Mouse (Mus musculus): Measurements from ENCODE around the gene Trpm8. TPM values are rescaled to one million over a fixed set of nuclear protein-coding genes. Genes with fewer than 3 reads are reported as not detected.

Trpm8 gene
- polyA plus RNA-seq, 1 experiment from 2014 or later: not detected

GRCm38 (mm10) chr1:88235046-88235893 is 42.2 kb upstream of the Trpm8 start:
- peaks cover 93% of the 10 kb centered on the region for H3K9me3 ChIP-seq (replicated peaks)
- H3K36me3 ChIP-seq: no peaks in the 10 kb centered on the region
- peak; percentile 13; the same call in 1 of the 2 replicates for ATAC-seq
- no peak overlapping the region for H3K27ac ChIP-seq
- H3K27me3 ChIP-seq (replicated peaks): no peaks in the 10 kb centered on the region
- H3K9ac ChIP-seq: no peak overlapping the region
- H3K4me1 ChIP-seq: no peaks in the 10 kb centered on the region
- H3K4me3 ChIP-seq: no peak overlapping the region
- H3K4me2 ChIP-seq: no peak overlapping the region
- 47% methylated on average over 11 of the region's 11 CpGs for WGBS (ENCODE audit: insufficient replicate concordance)

- Histone ChIP-seq H3K27ac (no peak overlapping the region), H3K4me2 (no peak overlapping the region), H3K9me3 (replicated peaks) (peaks cover 93% of the 10 kb centered on the region), H3K9ac (no peak overlapping the region), H3K27me3 (replicated peaks) (no peaks in the 10 kb centered on the region), H3K36me3 (no peaks in the 10 kb centered on the region), H3K4me1 (no peaks in the 10 kb centered on the region), H3K4me3 (no peak overlapping the region)
- no peak for ATAC-seq
- WGBS (ENCODE audit: insufficient replicate concordance): 42% methylated on average over 4 of the region's 4 CpGs
Observed at GRCm38 (mm10) chr1:88235894-88236415, 41.5 kb upstream of the Trpm8 start.

GRCm38 (mm10) chr1:88237311-88237710 is 40.1 kb upstream of the Trpm8 start:
- H3K4me3 ChIP-seq: no peak overlapping the region
- peaks cover 88% of the 10 kb centered on the region for H3K9me3 ChIP-seq (replicated peaks)
- WGBS (ENCODE audit: insufficient replicate concordance): 63% methylated on average over 5 of the region's 5 CpGs
- no peaks in the 10 kb centered on the region for H3K4me1 ChIP-seq
- no peak overlapping the region for H3K4me2 ChIP-seq
- H3K36me3 ChIP-seq: no peaks in the 10 kb centered on the region
- no peak for ATAC-seq
- H3K27me3 ChIP-seq (replicated peaks): no peaks in the 10 kb centered on the region
- no peak overlapping the region for H3K27ac ChIP-seq
- H3K9ac ChIP-seq: no peak overlapping the region

- 61% methylated on average over 6 of the region's 6 CpGs for WGBS (ENCODE audit: insufficient replicate concordance)
- no peaks in the 10 kb centered on the region for H3K36me3 ChIP-seq
Observed at GRCm38 (mm10) chr1:88238771-88239170, 38.7 kb upstream of the Trpm8 start.

GRCm38 (mm10) chr1:88240072-88240471 is 37.4 kb upstream of the Trpm8 start:
- Histone ChIP-seq H3K27ac (no peak overlapping the region), H3K9me3 (replicated peaks) (peaks cover 86% of the 10 kb centered on the region), H3K27me3 (replicated peaks) (no peaks in the 10 kb centered on the region), H3K4me3 (no peak overlapping the region), H3K4me2 (no peak overlapping the region), H3K4me1 (no peaks in the 10 kb centered on the region), H3K9ac (no peak overlapping the region), H3K36me3 (no peaks in the 10 kb centered on the region)
- WGBS (ENCODE audit: insufficient replicate concordance): 60% methylated on average over 5 of the region's 5 CpGs
- ATAC-seq: no peak

More at GRCm38 (mm10) chr1:88238771-88239170, 38.7 kb upstream of the Trpm8 start:
- Histone ChIP-seq H3K4me3 (no peak overlapping the region), H3K4me2 (no peak overlapping the region), H3K4me1 (no peaks in the 10 kb centered on the region), H3K9me3 (replicated peaks) (peaks cover 88% of the 10 kb centered on the region), H3K9ac (no peak overlapping the region), H3K27me3 (replicated peaks) (no peaks in the 10 kb centered on the region), H3K27ac (no peak overlapping the region)
- ATAC-seq: no peak

GRCm38 (mm10) chr1:88240579-88240978 is 36.9 kb upstream of the Trpm8 start:
- no peak overlapping the region for H3K4me2 ChIP-seq
- peaks cover 86% of the 10 kb centered on the region for H3K9me3 ChIP-seq (replicated peaks)
- WGBS (ENCODE audit: insufficient replicate concordance): 50% methylated on average over 4 of the region's 4 CpGs
- H3K9ac ChIP-seq: no peak overlapping the region
- H3K4me3 ChIP-seq: no peak overlapping the region
- H3K27me3 ChIP-seq (replicated peaks): no peaks in the 10 kb centered on the region
- no peaks in the 10 kb centered on the region for H3K4me1 ChIP-seq
- H3K36me3 ChIP-seq: no peaks in the 10 kb centered on the region
- ATAC-seq: 0 out of 2 replicates have a peak, but pooled peaks have one; percentile 1
- no peak overlapping the region for H3K27ac ChIP-seq

- Histone ChIP-seq H3K9me3 (replicated peaks) (peaks cover 88% of the 10 kb centered on the region), H3K4me3 (no peak overlapping the region), H3K4me1 (no peaks in the 10 kb centered on the region), H3K36me3 (no peaks in the 10 kb centered on the region), H3K27ac (no peak overlapping the region), H3K27me3 (replicated peaks) (no peaks in the 10 kb centered on the region), H3K9ac (no peak overlapping the region), H3K4me2 (no peak overlapping the region)
- WGBS (ENCODE audit: insufficient replicate concordance): 47% methylated on average over 5 of the region's 5 CpGs
- ATAC-seq: no peak
Observed at GRCm38 (mm10) chr1:88243861-88244260, 33.6 kb upstream of the Trpm8 start.

GRCm38 (mm10) chr1:88245881-88246280 is 31.6 kb upstream of the Trpm8 start:
- ATAC-seq: no peak
- Histone ChIP-seq H3K4me2 (no peak overlapping the region), H3K27me3 (replicated peaks) (no peaks in the 10 kb centered on the region), H3K9me3 (replicated peaks) (peaks cover 88% of the 10 kb centered on the region), H3K4me1 (no peaks in the 10 kb centered on the region), H3K36me3 (no peaks in the 10 kb centered on the region), H3K9ac (no peak overlapping the region), H3K4me3 (no peak overlapping the region), H3K27ac (no peak overlapping the region)
- WGBS (ENCODE audit: insufficient replicate concordance): 61% methylated on average over 6 of the region's 6 CpGs

GRCm38 (mm10) chr1:88246386-88246785 is 31.1 kb upstream of the Trpm8 start:
- Histone ChIP-seq H3K9ac (no peak overlapping the region), H3K36me3 (no peaks in the 10 kb centered on the region), H3K27ac (no peak overlapping the region), H3K4me2 (no peak overlapping the region), H3K4me1 (no peaks in the 10 kb centered on the region), H3K4me3 (no peak overlapping the region), H3K9me3 (replicated peaks) (peaks cover 87% of the 10 kb centered on the region), H3K27me3 (replicated peaks) (no peaks in the 10 kb centered on the region)
- WGBS (ENCODE audit: insufficient replicate concordance): 37% methylated on average over 6 of the region's 6 CpGs
- no peak for ATAC-seq

GRCm38 (mm10) chr1:88247660-88248059 is 29.8 kb upstream of the Trpm8 start:
- ATAC-seq: no peak
- Histone ChIP-seq H3K4me3 (no peak overlapping the region), H3K36me3 (no peaks in the 10 kb centered on the region), H3K9ac (no peak overlapping the region), H3K4me2 (no peak overlapping the region), H3K4me1 (no peaks in the 10 kb centered on the region), H3K27ac (no peak overlapping the region), H3K9me3 (replicated peaks) (peaks cover 86% of the 10 kb centered on the region), H3K27me3 (replicated peaks) (no peaks in the 10 kb centered on the region)
- WGBS (ENCODE audit: insufficient replicate concordance): 35% methylated on average over 2 of the region's 2 CpGs

- Histone ChIP-seq H3K27me3 (replicated peaks) (no peaks in the 10 kb centered on the region), H3K27ac (no peak overlapping the region), H3K9ac (no peak overlapping the region), H3K4me1 (no peaks in the 10 kb centered on the region), H3K4me3 (no peak overlapping the region), H3K36me3 (no peaks in the 10 kb centered on the region), H3K9me3 (replicated peaks) (peaks cover 82% of the 10 kb centered on the region), H3K4me2 (no peak overlapping the region)
- ATAC-seq: no peak
- 53% methylated on average over 4 of the region's 4 CpGs for WGBS (ENCODE audit: insufficient replicate concordance)
Observed at GRCm38 (mm10) chr1:88248658-88249057, 28.8 kb upstream of the Trpm8 start.

- no peak overlapping the region for H3K4me2 ChIP-seq
- H3K27me3 ChIP-seq (replicated peaks): no peaks in the 10 kb centered on the region
- no peak overlapping the region for H3K4me3 ChIP-seq
- no peak overlapping the region for H3K27ac ChIP-seq
- H3K9ac ChIP-seq: no peak overlapping the region
- 63% methylated on average over 7 of the region's 7 CpGs for WGBS (ENCODE audit: insufficient replicate concordance)
- H3K4me1 ChIP-seq: no peaks in the 10 kb centered on the region
- peaks cover 79% of the 10 kb centered on the region for H3K9me3 ChIP-seq (replicated peaks)
- H3K36me3 ChIP-seq: no peaks in the 10 kb centered on the region
- no peak for ATAC-seq
Observed at GRCm38 (mm10) chr1:88249596-88249995, 27.9 kb upstream of the Trpm8 start.
